Mouse (Mus musculus): ENCODE data around the gene Idh2. TPM values are rescaled to one million over a fixed set of nuclear protein-coding genes. Genes with fewer than 3 reads are reported as not detected.

Idh2 gene
- polyA plus RNA-seq (2012; rRNA removed) = 84.3 and 92.1 TPM in 2 replicates

DNA sequence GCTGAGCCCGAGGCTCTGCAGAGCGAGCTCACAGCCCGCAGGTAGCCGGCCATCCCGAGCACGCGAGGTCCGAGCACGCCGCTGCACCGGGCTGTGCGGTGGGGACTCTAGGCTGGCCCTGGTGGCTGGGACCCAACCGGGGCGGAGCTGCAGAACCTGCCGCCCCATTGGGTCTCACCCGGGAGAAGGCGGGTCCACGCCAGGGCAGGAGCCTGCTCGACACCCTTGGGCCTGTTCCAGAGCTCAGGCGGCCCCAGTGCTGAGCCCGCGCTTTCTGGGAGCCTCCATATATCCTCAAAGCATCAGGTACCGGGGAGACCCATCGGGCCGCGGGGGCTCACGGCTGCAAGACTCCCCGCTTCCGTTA is at the start of gene Idh2:
Gene Idh2, minus strand, starts transcription at position 169 of the 367 bp plus-strand sequence.

Other genes starting within 250 kb of the Idh2 start
- 5.5 and 6.2 TPM in 2 replicates for gene Ap3s2, start 194.7 kb downstream of the Idh2 start, polyA plus RNA-seq (2012; rRNA removed)
- 1.8 and 2.3 TPM in 2 replicates for gene Arpin, start 180.0 kb downstream of the Idh2 start, polyA plus RNA-seq (2012; rRNA removed)
- gene Zfp710, start 90.6 kb downstream of the Idh2 start, polyA plus RNA-seq (2012; rRNA removed) = 4.7 and 6.0 TPM in 2 replicates
- gene Sema4b, start 71.4 kb upstream of the Idh2 start, polyA plus RNA-seq (2012; rRNA removed) = 5.0 and 6.6 TPM in 2 replicates
- 38.5 and 47.4 TPM in 2 replicates for gene Cib1, start 117.4 kb upstream of the Idh2 start, polyA plus RNA-seq (2012; rRNA removed)
- gene Gdpgp1, start 117.5 kb upstream of the Idh2 start, polyA plus RNA-seq (2012; rRNA removed) = 1.0 and 1.4 TPM in 2 replicates
- 0.10 and 0.21 TPM in 2 replicates for gene Ttll13, start 131.0 kb upstream of the Idh2 start, polyA plus RNA-seq (2012; rRNA removed)
- gene Ngrn, start 145.8 kb upstream of the Idh2 start, polyA plus RNA-seq (2012; rRNA removed) = 20.7 and 23.5 TPM in 2 replicates
- gene Vps33b, start 154.3 kb upstream of the Idh2 start, polyA plus RNA-seq (2012; rRNA removed) = 6.2 and 6.8 TPM in 2 replicates
- gene Prc1, start 179.1 kb upstream of the Idh2 start, polyA plus RNA-seq (2012; rRNA removed) = 75.5 and 83.4 TPM in 2 replicates
- 6.0 and 6.9 TPM in 2 replicates for gene Rccd1, start 209.1 kb upstream of the Idh2 start, polyA plus RNA-seq (2012; rRNA removed)
- gene Unc45a, start 225.6 kb upstream of the Idh2 start, polyA plus RNA-seq (2012; rRNA removed) = 6.9 and 7.2 TPM in 2 replicates
- 4.5 and 4.8 TPM in 2 replicates for gene Hddc3, start 227.7 kb upstream of the Idh2 start, polyA plus RNA-seq (2012; rRNA removed)